Mouse (Mus musculus): Measurements from ENCODE around the gene Vmn2r8. TPM values are rescaled to one million over a fixed set of nuclear protein-coding genes. Genes with fewer than 3 reads are reported as not detected.
A peak's percentile ranks its signal among the peaks of the same experiment; 100 is the strongest.
"Not testable (repeated sequence)": the region's sequence is repeated elsewhere in the genome, so short reads cannot be mapped to it uniquely, and the experiment has no call there.

Vmn2r8 gene
- total RNA-seq (2014; rRNA removed) (not detected in 2 replicates), polyA plus RNA-seq (2015; fragmentation: Nextera tagmentation; extraction: Ambion mirVana) (not detected in 2 replicates)

DNA sequence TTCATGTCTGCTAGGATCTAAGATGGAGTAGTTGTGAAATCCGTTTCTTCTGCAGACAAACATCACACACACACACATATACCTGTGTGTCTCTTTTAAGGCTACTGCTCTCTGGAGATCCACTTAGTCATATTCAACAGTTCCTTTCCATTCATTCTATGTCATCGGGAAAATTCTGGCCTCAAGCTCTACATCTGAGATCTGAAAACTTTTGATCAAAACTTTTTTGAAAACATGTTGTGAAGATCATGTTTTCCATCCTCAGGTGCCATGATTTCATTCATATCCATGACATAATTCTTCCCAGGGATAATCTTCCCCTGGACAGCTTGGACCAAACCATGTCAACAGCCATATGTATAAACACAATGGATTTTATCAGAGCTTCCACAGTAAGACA lies at the start of gene Vmn2r8:
Gene Vmn2r8, minus strand, starts transcription at position 101 of the 400 bp plus-strand sequence.
- not testable (repeated sequence) for H3K27ac ChIP-seq (ENCODE audit: low read depth, low read length); H3K27me3 ChIP-seq (ENCODE audit: insufficient read depth, low read length); DNase-seq; H3K9me3 ChIP-seq (ENCODE audit: low read length); H3K4me2 ChIP-seq (ENCODE audit: low read depth); H3K36me3 ChIP-seq (ENCODE audit: insufficient read depth); H3K4me1 ChIP-seq (ENCODE audit: insufficient read depth); ATAC-seq; H3K9ac ChIP-seq; H3K4me3 ChIP-seq (ENCODE audit: low read depth, low read length)
- 82% methylated on average over 2 of the region's 2 CpGs for WGBS

DNA sequence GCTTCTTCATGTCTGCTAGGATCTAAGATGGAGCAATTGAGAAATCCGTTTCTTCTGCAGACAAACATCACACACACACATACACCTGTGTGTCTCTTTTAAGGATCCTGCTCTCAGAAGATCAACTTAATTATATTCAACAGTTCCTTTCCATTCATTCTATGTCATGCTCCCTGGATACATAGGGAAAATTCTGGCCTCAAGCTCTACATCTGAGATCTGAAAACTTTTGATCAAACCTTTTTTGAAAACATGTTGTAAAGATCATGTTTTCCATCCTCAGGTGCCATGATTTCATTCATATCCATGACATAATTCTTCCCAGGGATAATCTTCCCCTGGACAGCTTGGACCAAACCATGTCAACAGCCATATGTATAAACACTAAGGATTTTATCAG lies 43.9 kb upstream of the Vmn2r8 start, which contains the start of gene Vmn2r9:
Gene Vmn2r9, minus strand, starts transcription at position 101 of the 400 bp plus-strand sequence.
- not testable (repeated sequence) for H3K27me3 ChIP-seq (ENCODE audit: insufficient read depth, low read length); H3K4me1 ChIP-seq (ENCODE audit: insufficient read depth); H3K9me3 ChIP-seq (ENCODE audit: low read length); H3K9ac ChIP-seq; ATAC-seq; H3K27ac ChIP-seq (ENCODE audit: low read depth, low read length); H3K4me3 ChIP-seq (ENCODE audit: low read depth, low read length); DNase-seq; H3K4me2 ChIP-seq (ENCODE audit: low read depth); H3K36me3 ChIP-seq (ENCODE audit: insufficient read depth)
- WGBS: 55% methylated on average over 1 of the region's 1 CpGs

DNA sequence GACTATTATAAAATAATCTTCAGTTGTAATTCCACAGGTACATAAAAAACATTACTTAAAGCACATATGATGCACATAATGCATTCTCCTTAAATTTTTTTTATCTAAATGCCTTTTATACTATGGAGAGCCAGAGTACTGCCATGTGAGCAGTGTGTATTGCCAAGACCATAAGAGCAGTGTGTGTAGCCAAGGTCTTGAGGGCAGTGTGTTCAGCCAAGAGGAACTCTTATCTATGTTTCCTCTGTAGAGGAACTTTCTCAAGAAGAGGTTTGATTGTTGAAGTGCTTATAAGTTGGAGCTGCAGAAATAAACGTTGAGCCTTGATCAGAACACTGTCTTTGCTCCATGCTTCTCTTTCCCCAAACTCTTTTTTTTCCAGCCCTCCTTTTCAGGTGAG lies 40.8 kb upstream of the Vmn2r8 start:
- H3K27ac ChIP-seq (ENCODE audit: low read depth, low read length): no peak overlapping the region
- no peaks in the 10 kb centered on the region for H3K9me3 ChIP-seq (ENCODE audit: low read length)
- no peak overlapping the region for H3K9ac ChIP-seq
- no peaks in the 10 kb centered on the region for H3K36me3 ChIP-seq (ENCODE audit: insufficient read depth)
- no peak overlapping the region for H3K4me3 ChIP-seq (ENCODE audit: low read depth, low read length)
- H3K4me1 ChIP-seq (ENCODE audit: insufficient read depth): no peaks in the 10 kb centered on the region
- H3K27me3 ChIP-seq (ENCODE audit: insufficient read depth, low read length): no peaks in the 10 kb centered on the region
- WGBS: 45% methylated on average over 1 of the region's 1 CpGs
- DNase-seq (no peak), ATAC-seq (no peak)
- no peak overlapping the region for H3K4me2 ChIP-seq (ENCODE audit: low read depth)
- no peak for TF ChIP-seq CTCF (IDR thresholded peaks at IDR 0.05; ENCODE audit: low read depth)

DNA sequence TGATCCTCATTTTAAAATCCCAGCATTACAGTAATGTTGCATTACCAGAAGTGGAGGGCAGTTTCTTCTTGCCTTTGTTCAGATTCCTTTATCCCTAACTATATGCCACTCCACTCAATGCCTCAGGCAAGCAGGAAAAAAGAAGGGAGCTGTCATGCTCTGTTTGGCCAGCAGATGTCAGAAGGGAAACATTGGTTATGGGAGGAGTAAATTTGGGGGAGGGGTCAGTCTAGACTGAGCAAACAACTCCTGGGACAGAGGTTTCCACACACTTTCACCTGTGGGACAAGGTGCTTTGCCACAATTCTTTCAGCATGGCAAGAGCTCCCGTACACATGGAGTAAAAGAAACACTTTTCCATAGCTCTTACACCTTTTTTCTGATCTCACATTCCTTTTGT lies 27.5 kb upstream of the Vmn2r8 start:
- TF ChIP-seq CTCF (IDR thresholded peaks at IDR 0.05; ENCODE audit: low read depth): peak; percentile 45; the same call in 1 of the 2 replicates
- H3K36me3 ChIP-seq (ENCODE audit: insufficient read depth): no peaks in the 10 kb centered on the region
- ATAC-seq: no peak

DNA sequence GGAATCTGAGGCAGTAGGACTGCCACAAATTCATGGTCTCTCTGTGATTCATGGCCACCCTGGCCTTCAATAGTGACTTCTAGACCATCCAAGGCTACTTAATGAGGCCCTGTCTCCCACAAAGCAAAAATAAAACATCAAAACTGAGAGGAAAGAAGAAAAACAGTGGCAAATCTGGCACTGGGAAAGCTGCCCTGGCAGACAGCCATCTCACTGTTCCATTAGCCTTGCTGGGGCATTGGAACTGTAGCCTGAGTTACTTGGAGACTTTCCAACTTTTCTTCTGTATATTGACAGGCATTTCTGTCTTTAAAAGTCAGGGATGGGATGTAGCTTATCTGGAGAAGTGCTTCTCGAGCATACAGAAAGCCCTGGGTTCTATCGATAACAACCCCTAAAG lies 14.6 kb upstream of the Vmn2r8 start:
- no peaks in the 10 kb centered on the region for H3K36me3 ChIP-seq (ENCODE audit: insufficient read depth)
- no peak overlapping the region for H3K4me3 ChIP-seq (ENCODE audit: low read depth, low read length)
- 77% methylated on average over 2 of the region's 2 CpGs for WGBS
- no peaks in the 10 kb centered on the region for H3K4me1 ChIP-seq (ENCODE audit: insufficient read depth)
- DNase-seq (no peak), ATAC-seq (no peak)
- no peak for TF ChIP-seq CTCF (IDR thresholded peaks at IDR 0.05; ENCODE audit: low read depth)
- H3K9ac ChIP-seq: no peak overlapping the region
- no peaks in the 10 kb centered on the region for H3K27me3 ChIP-seq (ENCODE audit: insufficient read depth, low read length)
- H3K4me2 ChIP-seq (ENCODE audit: low read depth): no peak overlapping the region
- no peak overlapping the region for H3K27ac ChIP-seq (ENCODE audit: low read depth, low read length)
- H3K9me3 ChIP-seq (ENCODE audit: low read length): no peaks in the 10 kb centered on the region

More for the DNA sequence above, 27.5 kb upstream of the Vmn2r8 start:
- Histone ChIP-seq H3K4me3 (ENCODE audit: low read depth, low read length) (no peak overlapping the region), H3K9me3 (ENCODE audit: low read length) (no peaks in the 10 kb centered on the region), H3K27me3 (ENCODE audit: insufficient read depth, low read length) (no peaks in the 10 kb centered on the region), H3K4me1 (ENCODE audit: insufficient read depth) (no peaks in the 10 kb centered on the region), H3K9ac (no peak overlapping the region), H3K4me2 (ENCODE audit: low read depth) (no peak overlapping the region), H3K27ac (ENCODE audit: low read depth, low read length) (no peak overlapping the region)
- 58% methylated on average over 1 of the region's 1 CpGs for WGBS
- DNase-seq: peak; percentile 16

DNA sequence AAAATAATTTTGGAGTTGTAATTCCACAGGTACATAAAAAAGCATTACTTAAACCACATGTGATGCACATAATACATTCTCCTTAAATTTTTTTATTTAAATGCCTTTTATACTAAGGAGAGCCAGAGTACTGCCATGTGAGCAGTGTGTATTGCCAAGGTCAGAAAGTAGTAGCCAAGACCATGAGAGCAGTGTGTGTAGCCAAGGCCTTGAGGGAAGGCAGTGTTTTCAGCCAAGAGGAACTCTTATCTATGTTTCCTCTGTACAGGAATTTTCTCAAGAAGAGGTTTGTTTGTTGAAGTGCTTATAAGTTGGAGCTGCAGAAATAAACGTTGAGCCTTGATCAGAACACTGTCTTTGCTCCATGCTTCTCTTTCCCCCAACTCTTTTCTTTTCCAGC lies 5.0 kb downstream of the Vmn2r8 start:
- Histone ChIP-seq H3K4me2 (ENCODE audit: low read depth) (no peak overlapping the region), H3K4me3 (ENCODE audit: low read depth, low read length) (no peak overlapping the region), H3K9me3 (ENCODE audit: low read length) (no peaks in the 10 kb centered on the region), H3K9ac (no peak overlapping the region), H3K36me3 (ENCODE audit: insufficient read depth) (no peaks in the 10 kb centered on the region), H3K4me1 (ENCODE audit: insufficient read depth) (no peaks in the 10 kb centered on the region), H3K27ac (ENCODE audit: low read depth, low read length) (no peak overlapping the region), H3K27me3 (ENCODE audit: insufficient read depth, low read length) (no peaks in the 10 kb centered on the region)
- ATAC-seq (no peak), DNase-seq (no peak)
- no peak for TF ChIP-seq CTCF (IDR thresholded peaks at IDR 0.05; ENCODE audit: low read depth)
- 54% methylated on average over 1 of the region's 1 CpGs for WGBS

DNA sequence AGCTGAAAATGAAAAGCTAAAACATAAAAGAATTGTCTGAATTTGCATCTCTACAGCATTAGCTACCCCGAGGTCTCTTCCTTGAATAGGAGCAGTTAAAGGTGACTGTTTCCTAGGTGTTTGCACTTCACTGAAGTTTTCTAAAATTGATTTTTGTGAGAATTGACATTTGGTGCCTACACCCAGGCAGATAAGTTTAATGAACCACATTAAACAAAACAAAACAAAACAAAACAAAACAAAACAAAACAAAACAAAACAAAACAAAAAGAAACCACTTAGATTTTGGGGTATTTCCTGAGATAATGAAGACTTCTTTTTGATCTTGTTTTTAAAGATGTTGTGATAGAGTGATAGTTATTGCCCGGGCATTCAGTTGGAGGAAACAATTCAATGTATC lies 13.4 kb downstream of the Vmn2r8 start, which contains the start of gene Tmed11:
Gene Tmed11, minus strand, starts transcription at position 101 of the 400 bp plus-strand sequence.
- ATAC-seq: not testable (repeated sequence)
- 57% methylated on average over 2 of the region's 2 CpGs for WGBS

DNA sequence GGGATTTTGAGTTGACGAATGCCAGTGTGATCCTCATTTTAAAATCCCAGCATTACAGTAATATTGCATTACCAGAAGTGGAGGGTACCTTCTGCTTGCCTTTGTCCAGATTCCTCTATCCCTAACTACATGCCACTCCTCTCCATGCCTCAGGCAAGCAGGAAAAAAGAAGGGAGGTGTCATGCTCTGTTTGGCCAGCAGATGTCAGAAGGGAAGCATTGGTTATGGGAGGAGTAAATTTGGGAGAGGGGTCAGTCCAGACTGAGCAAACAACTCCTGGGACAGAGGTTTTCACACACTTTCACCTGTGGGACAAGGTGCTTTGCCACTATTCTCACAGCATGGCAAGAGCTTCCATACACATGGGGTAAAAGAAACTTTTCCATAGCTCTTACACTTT lies 18.3 kb downstream of the Vmn2r8 start:
- WGBS: 30% methylated on average over 1 of the region's 1 CpGs
- peak; percentile 65 for TF ChIP-seq CTCF (IDR thresholded peaks at IDR 0.05; ENCODE audit: low read depth)

More for the DNA sequence above, 13.4 kb downstream of the Vmn2r8 start, which contains the start of gene Tmed11:
- not testable (repeated sequence) for H3K27ac ChIP-seq (ENCODE audit: low read depth, low read length); H3K4me2 ChIP-seq (ENCODE audit: low read depth); H3K36me3 ChIP-seq (ENCODE audit: insufficient read depth); DNase-seq; H3K4me3 ChIP-seq (ENCODE audit: low read depth, low read length); H3K9me3 ChIP-seq (ENCODE audit: low read length); H3K27me3 ChIP-seq (ENCODE audit: insufficient read depth, low read length); H3K4me1 ChIP-seq (ENCODE audit: insufficient read depth); H3K9ac ChIP-seq

More for the DNA sequence above, 18.3 kb downstream of the Vmn2r8 start:
- DNase-seq; H3K4me1 ChIP-seq (ENCODE audit: insufficient read depth); ATAC-seq; H3K9ac ChIP-seq; H3K9me3 ChIP-seq (ENCODE audit: low read length); H3K36me3 ChIP-seq (ENCODE audit: insufficient read depth); H3K4me2 ChIP-seq (ENCODE audit: low read depth); H3K4me3 ChIP-seq (ENCODE audit: low read depth, low read length); H3K27ac ChIP-seq (ENCODE audit: low read depth, low read length); H3K27me3 ChIP-seq (ENCODE audit: insufficient read depth, low read length): not testable (repeated sequence)
